Mouse (Mus musculus): ENCODE measurements around the gene Fcnb.

Fcnb gene

DNA sequence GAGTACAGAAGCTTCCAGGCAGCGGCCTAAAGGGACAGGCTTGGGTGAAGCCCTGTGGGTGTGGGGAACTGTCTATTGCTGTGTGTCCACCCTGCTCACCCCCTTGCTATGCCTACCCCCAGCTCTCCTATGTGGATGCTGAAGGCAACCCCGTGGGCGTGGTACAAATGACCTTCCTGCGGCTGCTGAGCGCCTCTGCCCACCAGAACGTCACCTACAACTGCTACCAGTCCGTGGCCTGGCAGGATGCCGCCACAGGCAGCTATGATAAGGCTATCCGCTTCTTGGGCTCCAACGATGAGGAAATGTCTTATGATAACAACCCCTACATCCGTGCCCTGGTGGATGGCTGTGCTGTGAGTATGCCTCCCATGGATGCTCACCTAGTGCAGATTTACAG, 52.2 kb downstream of the Fcnb start:
- no peak for DNase-seq (ENCODE audit: extremely low spot score, low spot score)

DNA sequence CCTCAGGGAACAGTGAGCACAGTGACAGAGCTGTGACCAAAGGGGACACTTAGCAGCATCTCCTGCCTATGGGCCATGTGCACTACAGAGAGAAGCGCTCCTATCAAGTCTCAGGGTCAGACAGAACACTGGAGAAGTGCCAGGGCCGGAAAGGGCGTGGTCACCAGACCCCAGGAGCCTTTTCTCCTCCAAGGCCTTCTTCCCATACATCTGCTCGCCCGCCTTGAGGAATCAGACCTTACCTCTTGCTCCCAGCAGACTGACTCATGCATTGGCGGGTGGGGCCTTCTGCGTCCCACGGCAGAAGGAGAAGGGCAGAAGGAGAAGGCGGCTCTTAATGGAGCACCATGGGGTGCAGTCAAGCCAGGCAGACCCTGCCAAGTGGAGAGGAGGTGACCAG, 52.8 kb downstream of the Fcnb start:
- DNase-seq (ENCODE audit: extremely low spot score, low spot score): no peak

All from neural tube, embryonic 10.5 days (tissue).